Mouse (Mus musculus) large intestine, adult 2 months (tissue): ENCODE results near the gene Ap3s2. TPM values are rescaled to one million over a fixed set of nuclear protein-coding genes. Genes with fewer than 3 reads are reported as not detected.

Experiments
- DNase-seq: peaks from one replicate; pipeline ENCODE4 v3.0.0-alpha.2; 2012; ENCODE audit warnings: low read depth, low spot score
- WGBS: fragments of 180-500 bp; shearing (Covaris S2); methylation state at CpG from one replicate; pipeline ENCODE4 v1.1.7; 2018; 5-methylcytosine and 5-hydroxymethylcytosine counted together
- polyA plus RNA-seq: library from polyadenylated mRNA; depleted of rRNA; stranded (reverse); fragments of >200 nt; gene quantifications from 2 replicates; pipeline ENCODE4 v1.2.3, GENCODE M21; 2012; rRNA removed

The Ap3s2 gene
- polyA plus RNA-seq, 1 experiment, result 12.4 TPM

DNA sequence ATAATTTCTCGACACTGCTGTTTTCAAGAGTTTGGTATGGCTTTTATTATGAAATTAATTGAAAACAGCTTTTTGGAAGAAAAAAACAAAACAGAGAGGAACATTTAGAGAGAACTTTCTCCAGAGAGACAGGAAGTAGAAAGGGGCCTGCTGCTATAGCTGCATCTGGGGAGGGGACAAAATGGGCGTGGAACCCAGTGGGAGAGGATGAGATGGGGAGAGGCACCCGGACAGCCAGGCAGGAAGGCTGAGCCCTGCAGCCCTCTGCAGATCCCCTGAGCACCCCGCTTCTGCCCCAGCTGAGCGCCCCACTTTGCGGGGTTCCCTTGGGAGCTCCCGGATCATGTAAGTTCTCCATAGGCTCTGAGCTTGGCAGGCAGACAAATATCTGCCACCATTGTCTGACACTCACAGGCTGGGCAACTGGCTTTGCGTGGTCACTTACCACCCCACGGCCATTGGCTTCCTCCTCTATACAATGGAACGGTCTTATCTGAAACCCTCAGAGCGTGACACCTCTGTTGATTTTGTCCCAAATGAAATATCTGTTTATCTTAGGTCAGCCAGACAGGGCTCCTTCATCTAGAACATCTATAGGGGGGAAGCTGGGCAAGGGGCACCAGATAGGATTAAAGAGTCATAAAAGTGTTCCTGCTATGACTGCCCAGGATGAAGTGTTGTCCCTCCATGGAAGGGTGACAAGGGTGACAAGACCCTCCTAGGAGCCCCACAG is 62.1 kb downstream of the Ap3s2 start:
- DNase-seq, result no peak
- 60% methylated on average over 11 of the region's 11 CpGs for WGBS

DNA sequence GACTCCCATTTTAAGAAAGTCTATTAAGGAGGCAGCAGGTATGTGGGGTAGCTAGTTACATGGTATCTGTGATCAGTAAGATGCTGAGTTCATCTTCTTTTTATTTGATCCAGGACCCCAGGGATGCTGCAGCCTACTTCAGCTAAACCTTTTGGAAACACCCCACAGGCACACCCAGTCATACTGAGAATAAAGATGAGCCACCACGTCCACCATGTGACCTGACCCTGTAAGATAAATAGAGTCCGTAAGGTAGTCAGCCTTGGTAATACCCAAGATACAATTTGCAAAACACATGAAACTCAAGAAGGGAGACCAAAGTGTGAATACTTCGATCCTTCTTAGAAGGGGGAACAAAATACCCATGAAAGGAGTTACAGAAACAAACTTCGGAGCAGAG is 64.1 kb downstream of the Ap3s2 start:
- DNase-seq, result no peak
- WGBS, result 81% methylated on average over 4 of the region's 4 CpGs

- 22% methylated on average over 53 of the region's 53 CpGs for WGBS
- no peak for DNase-seq
Measured at GRCm38 (mm10) chr7:79847456-79848451, 72.7 kb downstream of the Ap3s2 start.

DNA sequence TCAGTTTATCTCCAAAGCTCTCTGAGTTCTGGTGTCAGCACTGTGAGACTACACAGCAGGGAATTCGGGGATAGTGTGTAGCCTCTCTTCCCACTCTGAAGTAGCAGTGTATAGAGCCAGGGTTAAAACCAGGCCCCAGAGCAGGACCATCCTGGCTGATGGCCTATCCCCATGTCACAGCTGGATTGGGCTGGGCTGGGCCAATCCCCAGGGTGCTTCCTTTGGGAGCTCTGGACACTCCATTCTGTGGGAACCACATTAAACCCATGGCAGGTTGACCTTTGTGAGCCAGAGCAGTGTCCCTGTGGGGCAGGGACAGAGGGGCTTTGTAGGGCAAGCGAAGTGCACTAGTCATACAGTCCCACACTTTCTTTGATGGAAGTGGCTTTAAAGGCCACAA is 74.1 kb downstream of the Ap3s2 start:
- WGBS, result 80% methylated on average over 2 of the region's 2 CpGs
- DNase-seq, result no peak

GRCm38 (mm10) chr7:79844090-79844802 is 76.2 kb downstream of the Ap3s2 start:
- no peak for DNase-seq
- WGBS, result 36% methylated on average over 8 of the region's 8 CpGs

- DNase-seq, result no peak
- 40% methylated on average over 7 of the region's 7 CpGs for WGBS
Measured at GRCm38 (mm10) chr7:79842163-79842562, 78.3 kb downstream of the Ap3s2 start.

DNA sequence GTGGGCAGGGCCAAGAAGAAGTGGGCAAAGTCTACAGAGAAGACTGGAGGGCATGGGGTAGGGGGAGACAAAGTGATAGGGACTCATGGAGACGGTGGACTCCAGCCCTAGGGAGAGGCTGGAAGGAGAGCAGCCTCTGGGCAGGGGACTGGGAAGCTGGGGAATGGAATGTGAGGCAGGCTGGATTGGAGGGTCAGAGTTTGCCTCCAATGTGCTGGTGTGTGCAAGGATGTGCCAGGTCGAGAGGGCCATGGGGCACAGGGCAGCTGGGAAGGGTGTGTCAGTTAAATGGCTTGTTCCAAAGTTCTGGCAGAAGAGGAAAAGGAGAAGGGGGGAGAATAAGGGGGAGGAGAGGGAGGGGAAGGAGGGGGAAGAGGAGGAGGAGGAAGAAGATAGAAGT is 83.2 kb downstream of the Ap3s2 start:
- DNase-seq, result no peak
- WGBS, result 22% methylated on average over 2 of the region's 2 CpGs

DNA sequence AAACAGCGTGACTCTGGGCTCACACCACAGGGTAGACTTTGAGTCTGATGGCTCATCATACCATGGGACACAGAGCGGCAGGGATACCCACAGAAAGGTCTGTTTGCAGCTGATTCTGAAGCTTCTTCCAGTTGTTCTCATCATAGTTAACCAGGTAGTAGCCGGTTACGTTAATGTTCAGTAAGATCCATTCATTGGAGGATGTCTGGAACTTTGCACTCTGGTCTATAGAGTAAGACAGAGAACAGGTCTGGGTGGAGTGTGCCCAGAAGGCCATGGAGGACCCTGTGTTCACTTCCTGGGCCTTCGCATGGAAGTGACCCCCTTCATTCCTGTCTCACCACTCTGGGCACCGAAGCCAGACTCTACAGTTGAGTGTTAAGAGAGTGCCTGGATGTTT is 85.3 kb downstream of the Ap3s2 start:
- WGBS, result 94% methylated on average over 6 of the region's 6 CpGs
- no peak for DNase-seq

DNA sequence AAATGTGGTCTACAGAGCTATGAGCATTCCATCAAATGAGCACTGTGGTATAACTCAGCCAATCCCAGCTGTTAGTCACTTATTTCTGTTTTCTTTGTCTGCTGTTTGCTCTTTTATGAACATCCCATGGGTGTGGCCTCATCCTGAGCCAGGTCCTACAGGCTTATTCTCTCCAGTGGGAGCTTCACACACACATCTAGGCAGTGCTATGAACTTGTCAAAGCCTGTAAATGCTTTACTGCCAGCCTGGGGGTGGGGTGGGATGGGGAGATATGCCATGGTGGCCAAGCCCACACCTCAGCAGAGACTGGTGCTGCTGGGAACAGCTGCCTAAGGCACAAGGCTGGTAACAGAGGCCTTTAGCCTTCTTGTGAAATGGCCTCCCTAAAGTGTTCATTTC is 87.5 kb downstream of the Ap3s2 start:
- DNase-seq, result no peak

DNA sequence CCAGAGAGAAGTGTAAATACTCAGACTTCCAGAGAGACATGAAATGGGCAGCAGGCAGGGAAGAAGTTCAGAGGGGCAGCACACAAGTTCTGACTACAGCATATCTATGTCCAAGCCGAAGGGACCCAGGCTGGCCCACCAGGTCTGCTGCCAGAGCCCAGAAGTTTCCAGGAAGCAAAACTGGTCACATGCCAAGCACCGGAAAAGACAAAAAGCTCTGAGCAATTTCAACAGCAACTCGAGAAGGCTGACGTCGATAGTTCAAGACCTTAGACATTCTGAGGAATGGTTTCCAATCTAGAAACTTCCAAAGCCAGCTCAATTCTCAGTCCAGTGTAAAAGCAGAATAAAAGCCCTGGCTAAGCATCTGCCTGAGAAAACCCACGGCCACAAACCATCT is 88.9 kb downstream of the Ap3s2 start:
- DNase-seq, result no peak
- WGBS, result 26% methylated on average over 6 of the region's 6 CpGs

DNA sequence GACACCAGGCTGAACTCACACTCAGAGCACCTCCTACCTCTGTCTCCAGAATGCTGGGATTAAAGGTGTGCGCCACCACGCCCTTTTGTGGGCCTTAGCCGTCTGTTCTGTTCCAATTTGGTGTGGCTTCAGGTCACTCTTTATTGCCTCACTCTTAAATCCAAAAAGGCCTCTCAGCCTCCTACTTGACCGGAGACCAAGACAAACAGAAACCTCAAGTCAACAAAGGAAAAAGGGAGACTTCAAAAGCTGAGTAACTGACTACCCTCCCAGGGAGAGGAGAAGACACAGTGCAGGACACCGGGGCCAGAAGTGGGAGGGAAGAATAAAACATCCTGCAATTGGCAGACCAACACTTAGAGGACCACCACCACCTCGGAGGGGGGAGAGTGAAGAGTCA is 89.3 kb downstream of the Ap3s2 start:
- DNase-seq, result peak; percentile 47
- WGBS, result 15% methylated on average over 6 of the region's 6 CpGs

DNA sequence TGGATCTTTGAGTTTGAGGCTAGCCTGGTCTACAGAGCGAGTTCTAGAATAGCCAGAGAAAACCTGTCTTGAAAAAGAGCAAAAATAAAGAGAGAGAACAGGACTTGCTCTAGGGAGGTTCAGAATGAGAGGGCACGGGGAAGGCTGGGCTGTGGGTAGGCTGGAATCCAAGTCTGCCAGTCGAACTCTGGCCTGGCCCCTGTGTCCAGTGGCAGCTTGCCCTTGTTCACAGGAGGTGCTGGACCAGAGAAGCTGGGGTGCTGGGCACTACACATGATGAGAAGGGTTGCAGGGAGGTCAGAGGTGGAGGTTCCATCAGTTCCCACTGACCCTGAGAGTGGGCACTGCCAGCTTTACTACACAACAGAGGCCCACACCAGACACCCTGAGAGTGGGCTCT is 92.1 kb downstream of the Ap3s2 start:
- DNase-seq, result no peak
- WGBS, result 91% methylated on average over 3 of the region's 3 CpGs

Other genes starting within 250 kb of the Ap3s2 start
- 0.40 and 0.63 TPM in 2 replicates for gene Kif7, start 204.9 kb downstream of the Ap3s2 start, polyA plus RNA-seq
- gene Plin1, start 187.7 kb downstream of the Ap3s2 start, polyA plus RNA-seq, result 14.5 and 16.5 TPM in 2 replicates
- gene Pex11a, start 177.5 kb downstream of the Ap3s2 start, polyA plus RNA-seq, result 18.9 and 27.5 TPM in 2 replicates
- gene Wdr93, start 177.5 kb downstream of the Ap3s2 start, polyA plus RNA-seq, result 0.05 and 0.10 TPM in 2 replicates
- 0.69 and 0.85 TPM in 2 replicates for gene Mesp1, start 126.9 kb downstream of the Ap3s2 start, polyA plus RNA-seq
- 0.35 and 0.64 TPM in 2 replicates for gene Mesp2, start 109.9 kb downstream of the Ap3s2 start, polyA plus RNA-seq
- 4,692 and 5,417 TPM in 2 replicates for gene Anpep, start 59.6 kb downstream of the Ap3s2 start, polyA plus RNA-seq
- gene Arpin, start 14.7 kb upstream of the Ap3s2 start, polyA plus RNA-seq, result 38.9 and 42.3 TPM in 2 replicates
- 30.7 and 51.2 TPM in 2 replicates for gene Zfp710, start 104.2 kb upstream of the Ap3s2 start, polyA plus RNA-seq
- gene Idh2, start 194.7 kb upstream of the Ap3s2 start, polyA plus RNA-seq, result 136 and 156 TPM in 2 replicates